Mouse (Mus musculus): ENCODE measurements around the gene Gm49380. TPM values are rescaled to one million over a fixed set of nuclear protein-coding genes. Genes with fewer than 3 reads are reported as not detected.
A peak's percentile ranks its signal among the peaks of the same experiment; 100 is the strongest.

Gm49380 gene
- polyA plus RNA-seq, 1 experiment from 2014 or later, result not detected

GRCm38 (mm10) chr9:44082266-44082665 lies 31.0 kb downstream of the Gm49380 start:
- H3K9me3 ChIP-seq (ENCODE audit: control insufficient read depth, low read length), result no peaks in the 10 kb centered on the region
- DNase-seq (ENCODE audit: low spot score), result no peak
- no peak overlapping the region for H3K9ac ChIP-seq (ENCODE audit: low read length)
- ATAC-seq (ENCODE audit: low FRiP score, low TSS enrichment), result no peak
- H3K27me3 ChIP-seq (ENCODE audit: control insufficient read depth, insufficient read depth, low read length), result no peaks in the 10 kb centered on the region
- H3K4me1 ChIP-seq (replicated peaks; ENCODE audit: control insufficient read depth, insufficient read depth), result peaks cover 19% of the 10 kb centered on the region
- H3K4me3 ChIP-seq (ENCODE audit: low read depth, low read length), result no peak overlapping the region
- TF ChIP-seq EP300 (optimal IDR thresholded peaks at IDR 0.05) (no peak), CTCF (IDR thresholded peaks at IDR 0.05; ENCODE audit: low read depth) (no peak)
- H3K27ac ChIP-seq (replicated peaks), result no peak overlapping the region
- H3K36me3 ChIP-seq (ENCODE audit: control insufficient read depth, insufficient read depth, low read length), result no peaks in the 10 kb centered on the region
- 86% methylated on average over 5 of the region's 5 CpGs for WGBS
- no peak overlapping the region for H3K4me2 ChIP-seq (replicated peaks; ENCODE audit: low read depth)

- TF ChIP-seq CTCF (IDR thresholded peaks at IDR 0.05; ENCODE audit: low read depth) (no peak), EP300 (optimal IDR thresholded peaks at IDR 0.05) (no peak)
- Histone ChIP-seq H3K27ac (replicated peaks) (no peak overlapping the region), H3K36me3 (ENCODE audit: control insufficient read depth, insufficient read depth, low read length) (no peaks in the 10 kb centered on the region), H3K9me3 (ENCODE audit: control insufficient read depth, low read length) (no peaks in the 10 kb centered on the region), H3K4me3 (ENCODE audit: low read depth, low read length) (no peak overlapping the region), H3K27me3 (ENCODE audit: control insufficient read depth, insufficient read depth, low read length) (no peaks in the 10 kb centered on the region), H3K9ac (ENCODE audit: low read length) (no peak overlapping the region), H3K4me1 (replicated peaks; ENCODE audit: control insufficient read depth, insufficient read depth) (peaks cover 21% of the 10 kb centered on the region), H3K4me2 (replicated peaks; ENCODE audit: low read depth) (no peak overlapping the region)
- DNase-seq (ENCODE audit: low spot score) (no peak), ATAC-seq (ENCODE audit: low FRiP score, low TSS enrichment) (no peak)
- WGBS, result 68% methylated on average over 5 of the region's 5 CpGs
Observed at GRCm38 (mm10) chr9:44081581-44081980, 31.7 kb downstream of the Gm49380 start.

DNA sequence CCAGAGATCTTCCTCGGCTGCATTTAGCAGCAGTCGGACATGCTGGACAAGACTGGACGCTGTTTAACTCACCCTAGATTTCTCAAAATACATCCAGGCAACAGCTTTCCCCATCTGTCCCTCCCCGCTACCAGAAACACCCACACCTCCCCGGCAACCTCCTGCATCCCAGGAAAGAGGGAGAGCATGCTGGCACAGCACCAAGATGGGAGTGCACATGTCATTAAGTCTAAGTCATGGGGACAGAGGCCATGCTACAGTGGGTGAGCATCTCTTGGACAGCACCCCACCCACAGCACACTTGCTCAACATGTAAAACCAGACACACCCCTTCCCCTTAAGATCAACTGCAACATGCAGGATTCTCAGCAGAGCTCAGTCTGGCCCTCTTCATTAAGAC lies 32.3 kb downstream of the Gm49380 start:
- H3K4me2 ChIP-seq (replicated peaks; ENCODE audit: low read depth), result no peak overlapping the region
- H3K9me3 ChIP-seq (ENCODE audit: control insufficient read depth, low read length), result no peaks in the 10 kb centered on the region
- H3K36me3 ChIP-seq (ENCODE audit: control insufficient read depth, insufficient read depth, low read length), result no peaks in the 10 kb centered on the region
- no peak overlapping the region for H3K4me3 ChIP-seq (ENCODE audit: low read depth, low read length)
- no peak for ATAC-seq (ENCODE audit: low FRiP score, low TSS enrichment)
- peak overlapping the region; percentile 69; the same call in 1 of the 2 replicates for H3K27ac ChIP-seq (replicated peaks)
- DNase-seq (ENCODE audit: low spot score), result no peak
- no peak overlapping the region for H3K9ac ChIP-seq (ENCODE audit: low read length)
- H3K4me1 ChIP-seq (replicated peaks; ENCODE audit: control insufficient read depth, insufficient read depth), result peaks cover 21% of the 10 kb centered on the region
- no peaks in the 10 kb centered on the region for H3K27me3 ChIP-seq (ENCODE audit: control insufficient read depth, insufficient read depth, low read length)
- 48% methylated on average over 5 of the region's 5 CpGs for WGBS
- no peak for TF ChIP-seq EP300 (optimal IDR thresholded peaks at IDR 0.05)
- TF ChIP-seq CTCF (IDR thresholded peaks at IDR 0.05; ENCODE audit: low read depth), result no peak

DNA sequence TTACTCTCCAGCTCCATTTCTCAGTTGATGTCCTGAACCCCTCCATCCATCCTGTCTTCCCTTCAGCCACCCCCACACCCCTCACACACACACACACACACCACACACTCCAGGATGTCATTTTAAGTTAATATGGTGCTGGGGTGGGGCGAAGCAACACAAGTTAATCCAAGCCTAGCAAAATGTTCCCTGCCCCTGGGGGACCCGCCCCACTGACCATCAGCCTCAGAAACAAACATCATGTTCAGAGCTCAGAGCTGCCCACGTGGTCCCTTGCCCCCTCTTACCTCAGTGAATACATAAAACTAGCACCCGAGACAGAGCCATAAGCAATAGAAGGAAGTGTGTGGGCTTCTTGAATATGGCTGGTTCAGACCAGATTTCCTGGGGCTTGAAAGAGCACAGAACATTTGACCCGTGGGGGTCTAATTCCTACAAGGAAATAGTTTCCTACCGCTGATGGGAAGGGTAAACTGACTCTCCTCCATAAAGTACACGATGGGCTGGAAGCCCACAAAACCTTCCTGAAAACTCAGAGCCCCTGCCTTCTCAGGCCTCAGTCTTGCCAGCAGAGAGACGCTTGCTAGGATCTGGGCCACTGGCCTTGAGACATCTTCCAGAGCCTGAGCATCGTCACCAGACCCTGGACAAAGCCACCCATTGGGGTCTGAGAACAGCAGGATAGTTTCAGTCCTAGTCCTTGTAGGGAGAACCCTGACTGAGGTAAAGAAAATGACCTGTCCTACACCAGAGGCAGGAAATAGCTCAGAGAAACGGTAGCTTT lies 33.1 kb downstream of the Gm49380 start:
- DNase-seq (ENCODE audit: low spot score) (no peak), ATAC-seq (ENCODE audit: low FRiP score, low TSS enrichment) (no peak)
- no peak overlapping the region for H3K9ac ChIP-seq (ENCODE audit: low read length)
- 58% methylated on average over 10 of the region's 10 CpGs for WGBS
- TF ChIP-seq EP300 (optimal IDR thresholded peaks at IDR 0.05) (no peak), CTCF (IDR thresholded peaks at IDR 0.05; ENCODE audit: low read depth) (no peak)
- H3K36me3 ChIP-seq (ENCODE audit: control insufficient read depth, insufficient read depth, low read length), result no peaks in the 10 kb centered on the region
- no peaks in the 10 kb centered on the region for H3K9me3 ChIP-seq (ENCODE audit: control insufficient read depth, low read length)
- H3K4me2 ChIP-seq (replicated peaks; ENCODE audit: low read depth), result no peak overlapping the region
- H3K27me3 ChIP-seq (ENCODE audit: control insufficient read depth, insufficient read depth, low read length), result no peaks in the 10 kb centered on the region
- peaks cover 19% of the 10 kb centered on the region for H3K4me1 ChIP-seq (replicated peaks; ENCODE audit: control insufficient read depth, insufficient read depth)
- no peak overlapping the region for H3K4me3 ChIP-seq (ENCODE audit: low read depth, low read length)
- peak overlapping the region; percentile 81 for H3K27ac ChIP-seq (replicated peaks)

DNA sequence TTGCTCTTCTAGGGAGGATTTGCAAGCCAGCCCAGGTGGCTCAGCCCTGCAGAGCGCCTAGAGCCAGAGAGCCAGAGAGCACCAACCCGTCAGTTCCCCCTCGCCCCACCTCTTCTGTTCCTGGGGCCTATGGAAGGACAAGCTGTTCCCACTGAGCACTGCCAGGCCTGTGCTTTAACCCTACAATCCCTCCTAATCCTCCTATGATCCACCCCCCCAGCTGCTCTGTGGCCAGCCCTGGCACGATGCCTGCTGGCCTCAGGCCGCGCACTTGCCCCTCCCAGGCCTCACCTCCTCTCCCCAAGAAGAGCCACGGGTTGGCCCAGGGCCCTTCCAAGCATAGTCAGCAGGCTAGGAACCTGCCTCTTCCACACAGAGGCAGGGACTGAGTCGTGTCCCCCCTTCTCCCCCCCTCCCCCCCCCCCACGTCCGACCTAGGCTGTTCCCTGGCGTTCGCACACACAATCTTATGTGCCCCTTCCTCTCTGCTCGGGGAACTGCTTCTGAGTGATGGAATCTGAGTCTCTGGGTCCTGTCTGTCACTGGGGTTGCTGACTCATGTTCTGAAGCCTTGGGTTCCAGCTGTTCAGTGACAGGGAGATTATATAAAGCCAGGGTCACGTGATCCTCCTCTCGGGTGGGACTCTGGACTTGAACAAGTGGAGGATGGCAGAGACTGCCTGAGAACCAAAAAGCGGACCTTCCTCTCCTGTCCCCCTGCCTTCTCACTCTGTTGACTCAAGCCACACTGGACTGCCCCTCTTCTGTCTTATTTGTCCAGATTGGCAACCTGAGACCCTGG lies 34.1 kb downstream of the Gm49380 start:
- ATAC-seq (ENCODE audit: low FRiP score, low TSS enrichment) (peak; percentile 82), DNase-seq (ENCODE audit: low spot score) (peak; percentile 86)
- Histone ChIP-seq H3K4me2 (replicated peaks; ENCODE audit: low read depth) (peak overlapping the region; percentile 25; the same call in 1 of the 2 replicates), H3K9ac (ENCODE audit: low read length) (no peak overlapping the region), H3K27ac (replicated peaks) (peak overlapping the region; percentile 81), H3K4me1 (replicated peaks; ENCODE audit: control insufficient read depth, insufficient read depth) (peaks cover 16% of the 10 kb centered on the region), H3K4me3 (ENCODE audit: low read depth, low read length) (no peak overlapping the region), H3K36me3 (ENCODE audit: control insufficient read depth, insufficient read depth, low read length) (no peaks in the 10 kb centered on the region), H3K27me3 (ENCODE audit: control insufficient read depth, insufficient read depth, low read length) (no peaks in the 10 kb centered on the region), H3K9me3 (ENCODE audit: control insufficient read depth, low read length) (no peaks in the 10 kb centered on the region)
- TF ChIP-seq CTCF (IDR thresholded peaks at IDR 0.05; ENCODE audit: low read depth) (0 out of 2 replicates have a peak, but pooled peaks have one; percentile 18), EP300 (optimal IDR thresholded peaks at IDR 0.05) (no peak)
- 14% methylated on average over 14 of the region's 16 CpGs for WGBS
